Mouse (Mus musculus) heart, embryonic 14.5 days (tissue): ENCODE results near the gene Dner. TPM values are rescaled to one million over a fixed set of nuclear protein-coding genes. Genes with fewer than 3 reads are reported as not detected.

Experiments
- ATAC-seq: fragments of 200-750 bp; cut with Nextera tagmentation; 2 replicates; pipeline ENCODE4 v1.8.0; 2017; ENCODE audit warnings: low read depth, moderate TSS enrichment; ENCODE audit not compliant: insufficient number of reproducible peaks, insufficient read depth, low FRiP score
- H3K27ac ChIP-seq, 2 experiments: fragments of 200-500 bp in 1 of 2; fragments of 300-500 bp in 1 of 2; sonication (generic) in 1 of 2; replicated peaks in 1 of 2; 2 replicates each; pipeline ENCODE4 v1.5.1; 2012 to 2014; ENCODE audit warnings: low read depth in 2 of 2, low read length in 2 of 2, control low read depth in 1 of 2, mild to moderate bottlenecking in 1 of 2, mixed read lengths in 1 of 2; ENCODE audit not compliant: control insufficient read depth in 1 of 2, insufficient read depth in 1 of 2
- H3K27me3 ChIP-seq: fragments of 300-500 bp; sonication (generic); 2 replicates; pipeline ENCODE4 v1.6.1; 2014; ENCODE audit warnings: mild to moderate bottlenecking, low read length, control low read depth; ENCODE audit not compliant: control insufficient read depth, insufficient read depth
- H3K36me3 ChIP-seq: fragments of 300-500 bp; sonication (generic); 2 replicates; pipeline ENCODE4 v1.6.1; 2014; ENCODE audit warnings: mild to moderate bottlenecking, control low read depth, low read length, mixed read lengths; ENCODE audit not compliant: control insufficient read depth, insufficient read depth
- H3K4me1 ChIP-seq, 2 experiments: fragments of 200-500 bp in 1 of 2; fragments of 300-500 bp in 1 of 2; sonication (generic) in 1 of 2; 2 replicates each; pipeline ENCODE4 v1.6.1; 2012 to 2014; ENCODE audit warnings: low read length in 2 of 2, control low read depth in 1 of 2, mixed read lengths in 1 of 2; ENCODE audit not compliant: control insufficient read depth in 2 of 2, insufficient read depth in 2 of 2
- H3K4me2 ChIP-seq: fragments of 300-500 bp; sonication (generic); 2 replicates; pipeline ENCODE4 v1.6.1; 2014; ENCODE audit warnings: mild to moderate bottlenecking, low read length
- H3K4me3 ChIP-seq, 2 experiments: fragments of 200-500 bp in 1 of 2; fragments of 300-500 bp in 1 of 2; sonication (generic) in 1 of 2; 2 replicates each; pipeline ENCODE4 v1.5.1; 2012 to 2014; ENCODE audit warnings: low read length in 2 of 2, mild to moderate bottlenecking in 2 of 2, control low read depth in 1 of 2, low read depth in 1 of 2, moderate library complexity in 1 of 2; ENCODE audit not compliant: control insufficient read depth in 1 of 2, insufficient read depth in 1 of 2
- H3K9ac ChIP-seq: fragments of 300-500 bp; sonication (generic); 2 replicates; pipeline ENCODE4 v1.6.1; 2014; ENCODE audit warnings: mild to moderate bottlenecking, low read length
- H3K9me3 ChIP-seq: fragments of 300-500 bp; sonication (generic); 2 replicates; pipeline ENCODE4 v1.6.1; 2016; ENCODE audit warnings: low read length, control low read depth; ENCODE audit not compliant: control insufficient read depth
- WGBS: fragments of 180-500 bp; shearing (Covaris S2); extraction: QIAGEN DNeasy Blood & Tissue Kit; methylation state at CpG from one replicate; pipeline ENCODE4 v1.1.7; 2014; 5-methylcytosine and 5-hydroxymethylcytosine counted together
- polyA plus RNA-seq: library from polyadenylated mRNA; unstranded; fragments of >200 nt; fragmentation: Nextera tagmentation; extraction: Ambion mirVana; gene quantifications from 2 replicates; pipeline ENCODE4 v1.2.1, GENCODE M21; 2014

The Dner gene
- polyA plus RNA-seq, 1 experiment from 2014 or later: 0.85 TPM

DNA sequence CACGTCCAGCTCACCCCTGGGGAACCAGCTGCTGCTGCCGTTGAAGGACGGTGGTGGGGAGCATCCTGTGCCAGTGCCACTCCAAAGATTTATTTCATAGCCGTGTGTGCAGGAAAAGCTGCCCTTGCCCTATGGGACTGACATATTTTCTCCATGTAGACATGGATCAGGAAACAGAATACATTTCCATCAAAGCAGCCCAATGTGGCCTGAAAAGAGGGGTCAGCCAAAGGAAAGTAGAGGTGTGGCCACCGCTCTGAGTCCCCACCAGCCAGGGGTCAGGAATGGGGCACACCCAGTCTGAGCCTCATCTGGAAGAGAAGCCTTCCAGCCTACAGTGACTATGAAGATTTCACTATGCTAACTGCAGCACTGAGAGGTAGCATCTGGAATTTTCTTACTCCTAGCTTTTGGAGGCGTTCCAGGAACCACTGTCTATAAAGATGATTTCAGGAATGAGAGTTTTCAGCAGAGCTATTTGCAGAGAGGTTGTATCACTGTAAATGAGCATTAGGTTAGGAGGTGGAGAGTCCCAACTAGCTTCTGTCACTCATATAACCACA lies 189.0 kb downstream of the Dner start:
- Histone ChIP-seq H3K27me3 (no peaks in the 10 kb centered on the region), H3K36me3 (no peaks in the 10 kb centered on the region), H3K4me2 (no peak overlapping the region), H3K9me3 (no peaks in the 10 kb centered on the region), H3K4me3 (no peak overlapping the region), H3K9ac (no peak overlapping the region), H3K4me1 (no peaks in the 10 kb centered on the region), H3K27ac (no peak overlapping the region)
- ATAC-seq: no peak
- WGBS: 55% methylated on average over 6 of the region's 6 CpGs

- H3K27ac ChIP-seq: no peak overlapping the region
- H3K9ac ChIP-seq: no peak overlapping the region
- H3K27me3 ChIP-seq: no peaks in the 10 kb centered on the region
- H3K4me1 ChIP-seq: no peaks in the 10 kb centered on the region
- no peak overlapping the region for H3K4me3 ChIP-seq
- H3K4me2 ChIP-seq: no peak overlapping the region
- ATAC-seq: no peak
- no peaks in the 10 kb centered on the region for H3K36me3 ChIP-seq
- 88% methylated on average over 3 of the region's 3 CpGs for WGBS
- H3K9me3 ChIP-seq: no peaks in the 10 kb centered on the region
These were observed 195.3 kb downstream of the Dner start for GRCm38 (mm10) chr1:84500673-84501072.

DNA sequence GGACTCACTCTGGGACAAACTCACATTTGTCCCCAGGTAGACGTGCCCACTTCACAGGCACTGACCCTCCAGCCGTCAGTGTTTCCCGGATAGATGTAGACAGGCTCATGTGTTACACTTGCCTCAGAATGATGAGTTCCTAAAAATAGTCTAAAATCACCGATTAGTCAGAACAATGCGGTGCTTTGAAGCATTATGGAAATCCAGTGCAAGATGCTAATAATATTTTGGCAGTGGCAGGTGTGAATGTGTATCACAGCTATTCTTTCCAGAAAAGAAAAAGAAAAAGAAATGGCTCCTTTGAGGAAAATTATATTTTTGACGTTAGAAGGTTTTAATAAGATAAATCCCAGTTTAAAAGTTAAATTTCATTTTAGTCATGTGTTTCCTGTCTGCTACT lies 204.3 kb downstream of the Dner start:
- ATAC-seq: no peak
- H3K36me3 ChIP-seq: no peaks in the 10 kb centered on the region
- no peak overlapping the region for H3K4me2 ChIP-seq
- H3K9ac ChIP-seq: no peak overlapping the region
- H3K9me3 ChIP-seq: no peaks in the 10 kb centered on the region
- H3K27ac ChIP-seq: no peak overlapping the region
- H3K4me1 ChIP-seq: no peaks in the 10 kb centered on the region
- no peaks in the 10 kb centered on the region for H3K27me3 ChIP-seq
- H3K4me3 ChIP-seq: no peak overlapping the region
- 53% methylated on average over 6 of the region's 6 CpGs for WGBS

GRCm38 (mm10) chr1:84488546-84488945 lies 207.5 kb downstream of the Dner start:
- no peak overlapping the region for H3K4me2 ChIP-seq
- H3K36me3 ChIP-seq: no peaks in the 10 kb centered on the region
- H3K27me3 ChIP-seq: no peaks in the 10 kb centered on the region
- H3K9ac ChIP-seq: no peak overlapping the region
- H3K27ac ChIP-seq: no peak overlapping the region
- no peaks in the 10 kb centered on the region for H3K9me3 ChIP-seq
- no peaks in the 10 kb centered on the region; a peak in 1 of 4 replicates for H3K4me1 ChIP-seq
- no peak for ATAC-seq
- H3K4me3 ChIP-seq: no peak overlapping the region
- 92% methylated on average over 1 of the region's 1 CpGs for WGBS

DNA sequence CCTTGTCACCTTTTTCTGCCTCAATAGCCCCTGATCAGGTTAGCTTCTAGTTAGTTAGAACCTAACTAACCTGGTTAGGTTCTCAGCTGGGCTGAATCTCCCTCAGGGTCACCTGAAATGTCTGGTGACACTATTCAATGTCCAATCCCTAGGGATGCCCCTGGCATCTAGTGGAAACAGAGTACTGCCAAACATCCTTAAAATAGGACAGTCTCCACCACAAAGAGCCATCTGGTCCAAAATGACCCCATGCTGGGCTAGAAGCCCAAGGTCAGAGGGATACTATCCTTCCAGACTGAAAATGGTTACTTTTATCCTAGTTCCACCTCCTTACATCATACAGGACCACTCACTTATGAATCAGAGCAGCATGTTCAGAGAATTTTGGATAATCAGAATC lies 211.0 kb downstream of the Dner start:
- H3K27ac ChIP-seq: no peak overlapping the region

DNA sequence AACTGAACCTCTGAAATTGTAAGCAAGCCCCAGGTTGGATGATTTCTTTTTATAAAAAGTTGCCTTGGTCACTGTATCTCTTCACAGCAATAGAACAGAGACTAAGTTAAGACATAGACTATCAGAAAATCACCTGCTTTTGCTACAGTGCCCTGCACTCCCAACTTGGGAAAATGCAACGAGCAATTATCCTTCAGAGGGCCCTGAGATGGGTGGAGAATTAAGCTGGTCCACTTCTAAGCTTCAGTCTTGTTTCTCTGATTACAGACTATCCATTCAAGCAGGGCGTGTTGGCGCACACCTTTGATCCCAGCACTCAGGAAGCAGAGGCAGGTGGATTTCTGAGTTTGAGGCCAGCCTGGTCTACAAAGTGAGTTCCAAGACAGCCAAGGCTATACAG lies 211.4 kb downstream of the Dner start:
- no peak overlapping the region for H3K9ac ChIP-seq
- H3K4me2 ChIP-seq: no peak overlapping the region

More for the DNA sequence above, 211.0 kb downstream of the Dner start:
- no peaks in the 10 kb centered on the region for H3K9me3 ChIP-seq
- ATAC-seq: no peak
- H3K4me2 ChIP-seq: no peak overlapping the region
- no peaks in the 10 kb centered on the region for H3K27me3 ChIP-seq
- no peak overlapping the region for H3K4me3 ChIP-seq
- no peaks in the 10 kb centered on the region for H3K36me3 ChIP-seq
- H3K9ac ChIP-seq: no peak overlapping the region
- no peaks in the 10 kb centered on the region; a peak in 1 of 4 replicates for H3K4me1 ChIP-seq

GRCm38 (mm10) chr1:84479976-84480375 lies 216.0 kb downstream of the Dner start:
- H3K27ac ChIP-seq: no peak overlapping the region
- ATAC-seq: no peak
- no peaks in the 10 kb centered on the region for H3K27me3 ChIP-seq
- H3K4me1 ChIP-seq: no peaks in the 10 kb centered on the region
- H3K4me2 ChIP-seq: no peak overlapping the region
- no peaks in the 10 kb centered on the region for H3K9me3 ChIP-seq
- WGBS: 90% methylated on average over 8 of the region's 8 CpGs
- H3K4me3 ChIP-seq: no peak overlapping the region
- no peaks in the 10 kb centered on the region for H3K36me3 ChIP-seq
- no peak overlapping the region for H3K9ac ChIP-seq

More for the DNA sequence above, 211.4 kb downstream of the Dner start:
- Histone ChIP-seq H3K36me3 (no peaks in the 10 kb centered on the region), H3K27ac (no peak overlapping the region), H3K27me3 (no peaks in the 10 kb centered on the region), H3K4me1 (no peaks in the 10 kb centered on the region; a peak in 1 of 4 replicates), H3K9me3 (no peaks in the 10 kb centered on the region), H3K4me3 (no peak overlapping the region)
- 91% methylated on average over 3 of the region's 3 CpGs for WGBS
- no peak for ATAC-seq

- 68% methylated on average over 3 of the region's 3 CpGs for WGBS
- Histone ChIP-seq H3K4me1 (no peaks in the 10 kb centered on the region), H3K27me3 (no peaks in the 10 kb centered on the region), H3K9me3 (0 out of 2 replicates have a peak, but pooled peaks cover 3% of the 10 kb centered on the region), H3K4me2 (no peak overlapping the region), H3K4me3 (no peak overlapping the region), H3K27ac (no peak overlapping the region), H3K36me3 (no peaks in the 10 kb centered on the region), H3K9ac (no peak overlapping the region)
- ATAC-seq: no peak
These were observed 221.7 kb downstream of the Dner start for GRCm38 (mm10) chr1:84474274-84474673.
